Mouse (Mus musculus) gastrocnemius, adult 18-20 months (tissue): ENCODE measurements at regions not wholly inside any gene's neighbourhood (a gene's known extent, or its start where the extent isn't known, plus 50 kb on each side); places are given as distances from the start of the nearest gene placed in this dataset.

ENCODE experiments used
- DNase-seq: peaks from one replicate; pipeline ENCODE4 v3.0.0; 2021; ENCODE audit warnings: low spot score

DNA sequence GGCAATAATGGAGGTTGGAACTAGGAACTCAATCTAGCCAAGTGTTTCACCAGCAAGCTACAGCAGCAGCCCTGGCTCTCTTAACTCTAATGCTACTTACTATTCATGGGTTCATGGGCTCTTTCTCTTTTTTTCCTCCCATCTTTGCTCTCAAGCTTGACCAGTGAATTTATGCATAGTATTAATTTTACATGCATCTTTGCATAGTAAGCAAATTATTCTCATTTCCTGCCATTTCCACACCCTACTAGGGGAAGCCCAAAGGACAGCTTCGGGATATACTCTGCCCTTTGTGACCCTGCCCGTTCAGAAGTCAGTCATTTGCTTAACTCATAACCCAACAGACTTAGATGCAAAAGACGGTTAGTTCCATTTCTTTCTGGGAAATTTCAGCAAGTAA, 153.2 kb downstream of the Qrsl1 start:
- DNase-seq = no peak

DNA sequence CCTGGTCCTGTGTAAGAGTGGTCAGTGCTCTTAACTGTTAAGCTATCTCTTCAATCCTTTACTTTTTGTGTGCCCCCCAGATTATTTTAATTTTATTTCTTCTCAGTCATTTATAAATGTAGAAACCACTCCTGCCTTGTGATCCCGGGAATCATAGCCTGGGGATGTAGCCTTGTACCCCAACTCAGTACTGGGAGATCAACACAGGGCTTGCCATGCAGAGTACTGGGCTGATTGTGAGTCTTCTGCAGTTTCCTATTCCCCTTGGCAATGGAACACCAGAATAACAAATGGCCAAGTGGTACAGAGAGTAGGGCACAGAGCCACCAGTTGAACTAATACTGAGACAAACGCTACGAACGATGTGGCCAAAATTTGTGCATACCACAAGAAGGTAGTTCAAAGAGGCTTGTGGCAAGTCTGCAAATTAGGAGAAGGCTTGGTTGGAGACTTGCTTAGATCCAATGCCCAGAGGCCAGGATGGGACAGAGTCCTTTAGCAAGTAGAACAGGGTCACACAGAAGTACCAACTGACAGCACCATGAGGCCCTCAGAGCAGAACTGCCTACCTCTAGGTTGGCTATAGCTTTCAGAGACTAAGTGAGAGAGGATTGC, 151.9 kb downstream of the Qrsl1 start:
- no peak for DNase-seq

GRCm38 (mm10) chr10:43750401-43750800, 151.1 kb downstream of the Qrsl1 start:
- no peak for DNase-seq

DNA sequence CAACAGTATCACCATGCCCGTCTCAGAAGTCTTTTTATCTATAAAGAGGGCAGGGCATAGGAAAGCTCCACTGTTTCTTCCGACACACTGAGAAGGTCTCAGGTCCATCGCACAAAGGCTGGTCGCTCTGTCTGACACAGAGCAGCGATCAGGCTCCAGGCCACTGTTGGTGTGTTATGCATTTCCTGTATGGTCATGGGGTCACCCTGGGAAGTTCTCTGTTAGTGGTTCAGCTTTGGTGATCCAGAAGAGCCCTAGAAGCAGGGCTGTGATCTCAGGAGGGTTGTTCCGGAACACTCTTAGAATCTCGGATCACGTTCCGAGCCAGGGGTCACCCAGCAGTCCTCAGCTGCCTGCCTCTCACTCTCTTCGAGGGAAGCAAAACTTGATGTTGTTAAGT, 150.7 kb downstream of the Qrsl1 start:
- DNase-seq = no peak

GRCm38 (mm10) chr10:43751881-43752675, 149.5 kb downstream of the Qrsl1 start:
- peak; percentile 66 for DNase-seq

- no peak for DNase-seq
Observed at GRCm38 (mm10) chr10:43756881-43757565, 144.5 kb downstream of the Qrsl1 start.

DNA sequence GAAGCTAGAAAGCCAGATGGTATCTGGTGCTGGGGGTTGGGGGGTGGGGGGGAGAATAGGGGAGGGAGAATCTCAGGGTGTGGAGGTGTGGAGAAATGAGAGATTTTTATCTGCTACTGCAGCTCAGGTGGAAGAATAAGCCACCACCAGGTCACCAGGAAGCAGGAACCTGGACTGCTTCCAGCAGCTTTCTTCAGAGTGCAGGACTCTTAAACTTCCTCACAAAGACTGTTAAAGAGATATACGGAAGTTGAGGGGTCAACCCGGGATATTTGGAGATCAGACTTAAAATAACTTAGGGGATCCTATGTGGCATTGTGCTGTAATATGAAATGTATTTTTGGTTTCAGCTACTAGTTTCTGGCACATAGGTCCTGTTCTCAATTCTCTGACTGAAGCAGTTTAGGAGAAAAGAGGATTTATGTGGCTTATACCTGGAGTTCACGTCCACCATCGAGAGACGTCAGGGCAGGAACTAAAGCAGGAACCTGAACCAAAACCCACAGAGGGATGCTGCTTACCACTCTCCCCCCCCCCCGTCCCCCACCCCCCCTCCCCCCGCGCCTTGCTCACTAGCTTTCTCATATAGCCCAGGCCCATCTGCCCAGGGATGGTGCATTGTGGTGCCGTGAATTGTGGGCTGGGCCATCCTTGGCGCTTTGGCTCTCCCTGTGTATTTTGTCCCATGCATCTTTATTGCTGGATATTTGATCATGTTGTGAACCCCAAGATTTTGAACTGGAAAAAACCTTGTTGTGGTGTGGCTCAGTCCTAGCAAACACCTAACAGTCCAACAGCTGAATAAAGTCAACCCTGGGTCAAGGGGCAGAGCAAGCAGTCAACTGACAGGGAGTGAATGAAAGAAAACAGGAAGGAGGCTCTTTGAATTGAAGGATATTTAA, 143.2 kb downstream of the Qrsl1 start:
- DNase-seq = no peak

DNA sequence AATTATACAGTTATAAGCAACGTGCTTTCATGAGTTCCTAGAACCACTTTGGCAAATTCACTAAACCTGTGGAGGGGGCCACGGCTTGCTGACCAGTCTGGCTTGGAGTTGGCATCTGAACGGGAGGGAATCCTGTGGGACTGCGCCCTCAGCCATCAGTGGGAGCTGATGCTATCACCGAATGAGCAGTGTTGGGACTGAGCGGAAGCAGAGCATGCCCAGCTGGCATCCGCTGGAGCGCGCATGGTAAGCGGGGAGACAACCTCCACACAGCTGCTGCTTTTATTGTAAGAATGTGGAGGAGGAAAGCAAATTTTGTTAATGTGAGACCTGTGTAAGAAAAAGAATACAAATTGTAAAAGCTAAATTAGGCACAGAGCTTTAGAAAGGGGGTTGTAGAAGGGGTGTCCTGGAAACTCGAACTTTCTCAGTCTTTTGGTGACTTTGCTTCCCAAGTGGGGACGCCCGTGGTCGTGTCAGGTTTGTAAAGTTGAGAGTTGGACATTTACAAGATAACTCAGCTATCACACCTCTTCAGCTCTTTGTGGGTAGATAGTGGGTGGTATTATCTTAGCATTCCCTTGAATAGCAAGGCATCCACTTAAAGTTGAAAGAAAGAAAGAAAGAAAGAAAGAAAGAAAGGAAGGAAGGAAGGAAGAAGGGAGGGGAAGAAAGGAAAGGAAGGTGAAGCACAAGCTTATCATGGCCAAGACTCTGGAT, 142.2 kb downstream of the Qrsl1 start:
- no peak for DNase-seq

GRCm38 (mm10) chr10:43759906-43760281, 141.7 kb downstream of the Qrsl1 start:
- DNase-seq = no peak

DNA sequence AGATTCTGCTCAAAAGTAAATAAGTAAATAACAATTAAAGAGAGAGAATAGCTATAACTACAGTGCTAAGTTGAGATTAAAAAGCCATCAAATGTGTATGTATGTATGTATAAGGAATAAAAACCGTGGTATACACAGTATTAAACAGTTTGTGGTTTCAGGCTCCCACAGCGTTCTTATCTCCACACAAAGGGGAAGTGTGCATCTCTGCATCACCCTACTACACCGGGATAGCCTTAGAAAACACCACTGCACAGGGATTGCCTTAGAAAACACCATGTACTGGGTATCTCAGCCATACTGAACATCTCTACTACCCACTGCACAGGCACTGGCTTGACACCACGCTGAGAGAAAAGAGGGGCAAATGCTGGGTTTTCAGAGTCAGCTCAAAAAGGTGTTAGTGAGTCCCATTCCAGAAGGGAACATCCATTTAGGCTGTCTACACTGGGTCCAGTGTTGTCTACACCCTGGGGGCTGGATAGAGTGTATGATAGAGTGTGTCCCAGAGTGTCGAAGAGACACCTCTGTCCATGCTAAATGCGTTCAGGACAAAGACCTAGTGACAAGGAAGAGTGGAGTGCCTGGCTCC, 139.5 kb downstream of the Qrsl1 start:
- DNase-seq = no peak

DNA sequence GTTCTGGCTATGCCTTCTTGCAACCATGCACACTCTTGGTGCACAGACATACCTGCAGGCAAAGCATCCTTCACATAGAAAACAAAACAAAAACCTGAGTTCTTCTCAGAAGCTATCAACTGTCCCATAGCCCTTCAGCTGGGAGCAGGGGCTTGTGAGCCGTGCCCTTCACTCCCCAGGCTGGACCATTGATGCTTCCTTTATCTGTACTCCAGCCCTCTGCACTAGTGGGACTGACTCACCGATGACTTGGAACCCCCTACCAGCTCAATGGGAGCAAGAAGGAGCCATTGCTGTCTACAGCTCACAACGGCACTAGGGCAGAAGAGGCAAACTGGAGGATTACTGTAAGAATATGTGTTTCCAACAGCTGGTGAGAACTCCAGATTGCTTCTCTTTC, 137.0 kb downstream of the Qrsl1 start:
- DNase-seq = no peak

GRCm38 (mm10) chr10:43765275-43765674, 136.3 kb downstream of the Qrsl1 start:
- DNase-seq = no peak

DNA sequence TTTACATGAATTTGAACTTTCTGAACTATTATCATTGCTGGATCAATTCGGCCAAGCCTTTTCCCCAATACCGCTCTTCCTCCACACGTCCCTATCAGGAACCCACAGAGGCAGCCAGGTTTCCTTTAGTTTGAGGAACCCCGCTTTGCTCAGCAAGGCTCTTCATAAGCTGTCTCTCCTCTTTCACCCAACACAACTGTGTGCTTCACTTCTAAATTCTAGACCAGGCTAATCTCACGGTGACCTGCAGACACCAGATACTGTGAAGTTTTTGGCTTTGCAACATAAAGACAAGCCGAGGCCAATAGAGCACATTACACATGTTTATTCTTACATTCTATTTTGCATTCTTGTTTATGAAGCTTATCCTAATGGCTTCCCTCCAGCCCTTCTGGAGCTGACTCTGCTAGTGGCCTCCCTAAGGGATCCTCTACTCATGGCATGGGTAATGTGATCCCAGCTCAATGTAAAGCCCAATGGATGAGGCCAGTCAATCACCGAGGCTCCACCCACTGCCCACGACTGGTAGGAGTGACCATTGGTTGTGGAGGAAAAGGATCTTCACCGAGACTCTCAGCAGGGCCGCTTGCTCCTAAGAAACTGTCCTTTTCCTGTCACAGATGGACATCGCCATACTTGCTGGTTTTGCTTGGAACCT, 135.6 kb downstream of the Qrsl1 start:
- no peak for DNase-seq

- DNase-seq = no peak
Observed at GRCm38 (mm10) chr10:43767961-43768726, 133.4 kb downstream of the Qrsl1 start.

GRCm38 (mm10) chr10:43769026-43769425, 132.5 kb downstream of the Qrsl1 start:
- DNase-seq = no peak

DNA sequence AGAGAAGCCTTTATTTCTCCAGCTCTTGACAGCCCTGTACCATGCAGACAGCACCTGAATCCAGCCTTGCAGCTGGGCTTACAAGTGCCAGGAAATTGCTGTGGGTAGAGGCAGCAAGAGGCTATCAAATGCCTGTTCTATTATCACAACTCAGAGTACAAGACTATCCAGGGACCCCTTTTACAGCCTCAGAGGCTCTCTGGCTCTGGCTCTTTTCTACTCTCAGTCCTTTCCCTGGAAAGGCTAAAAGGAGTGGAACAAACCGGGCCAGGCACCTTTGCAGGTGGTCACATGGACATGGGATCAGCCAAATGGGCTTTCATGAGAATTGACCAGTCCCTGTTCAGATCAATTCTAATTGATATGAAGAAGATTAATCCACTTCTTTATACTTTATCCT, 125.7 kb downstream of the Qrsl1 start:
- no peak for DNase-seq

DNA sequence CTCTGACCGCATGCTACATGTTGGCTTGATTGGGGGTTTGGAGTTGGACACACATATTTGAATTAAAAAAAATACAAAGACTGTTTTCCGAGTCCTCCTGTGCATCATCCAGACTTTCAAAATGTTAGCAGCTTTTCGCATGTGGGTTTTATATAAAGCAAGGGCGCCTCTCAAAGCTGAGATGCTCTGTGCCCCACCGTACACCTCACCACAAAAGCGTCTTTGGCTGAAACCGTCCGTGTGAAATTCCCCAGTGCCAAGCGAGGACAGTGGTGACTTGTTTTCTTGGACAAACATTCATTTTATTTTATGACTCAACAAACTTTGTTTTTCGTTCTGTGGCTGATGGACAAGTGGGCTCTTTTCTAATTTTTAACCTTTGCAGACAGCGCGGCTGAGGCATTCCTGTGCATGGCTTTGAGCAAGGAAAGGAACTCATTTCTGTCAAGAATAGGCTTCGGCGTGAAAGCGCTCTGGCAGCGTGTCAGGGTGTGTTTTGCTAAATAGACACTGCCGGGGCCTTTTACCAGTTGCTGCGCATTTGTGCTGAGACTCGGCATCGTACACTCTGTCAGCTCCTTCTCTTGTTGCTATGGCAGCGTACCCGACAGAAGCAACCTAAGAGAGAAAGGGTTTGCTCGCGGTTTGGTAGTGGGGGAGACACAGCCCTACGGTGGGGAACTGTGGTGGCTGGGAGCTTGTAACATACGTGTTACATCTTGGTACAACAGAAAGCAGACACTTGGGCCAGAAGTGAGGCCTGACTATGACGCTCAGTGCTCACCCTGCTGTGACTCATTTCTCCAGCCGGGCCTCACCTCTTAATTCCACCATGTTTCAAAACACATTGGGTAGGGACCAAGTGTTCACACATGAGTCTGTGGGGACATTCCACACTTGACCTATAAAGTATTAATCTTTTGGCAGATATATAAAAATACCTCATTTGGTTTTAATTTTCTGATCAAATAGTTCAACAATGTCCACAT, 123.6 kb downstream of the Qrsl1 start:
- DNase-seq = no peak

DNA sequence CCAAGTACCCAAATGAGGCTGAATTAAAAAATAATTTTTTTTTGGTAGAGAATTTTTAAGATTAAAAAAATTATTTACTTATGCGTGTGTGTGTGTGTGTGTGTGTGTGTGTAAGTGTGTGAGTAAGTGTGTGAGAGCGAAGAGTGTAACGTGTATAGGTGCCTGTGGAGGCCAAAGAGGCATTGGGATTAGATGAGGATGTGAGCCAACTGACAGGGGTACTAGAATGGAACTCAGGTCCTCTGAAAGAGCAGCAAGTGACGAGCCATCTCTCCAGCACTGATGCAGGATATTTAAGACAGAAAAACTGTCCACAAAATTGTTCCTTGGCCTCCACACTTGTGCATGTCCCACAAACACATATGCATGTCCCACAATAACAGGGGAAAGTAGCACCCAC, 121.0 kb downstream of the Qrsl1 start:
- no peak for DNase-seq
